Mouse (Mus musculus) heart, embryonic 14.5 days (tissue): ENCODE results near the gene Cryl1. TPM values are rescaled to one million over a fixed set of nuclear protein-coding genes. Genes with fewer than 3 reads are reported as not detected.

Experiments
- ATAC-seq: fragments of 200-750 bp; cut with Nextera tagmentation; 2 replicates; pipeline ENCODE4 v1.8.0; 2017; ENCODE audit warnings: low read depth, moderate TSS enrichment; ENCODE audit not compliant: insufficient number of reproducible peaks, insufficient read depth, low FRiP score
- H3K27ac ChIP-seq, 2 experiments: fragments of 200-500 bp in 1 of 2; fragments of 300-500 bp in 1 of 2; sonication (generic) in 1 of 2; replicated peaks in 1 of 2; 2 replicates each; pipeline ENCODE4 v1.5.1; 2012 to 2014; ENCODE audit warnings: low read depth in 2 of 2, low read length in 2 of 2, control low read depth in 1 of 2, mild to moderate bottlenecking in 1 of 2, mixed read lengths in 1 of 2; ENCODE audit not compliant: control insufficient read depth in 1 of 2, insufficient read depth in 1 of 2
- H3K27me3 ChIP-seq: fragments of 300-500 bp; sonication (generic); 2 replicates; pipeline ENCODE4 v1.6.1; 2014; ENCODE audit warnings: mild to moderate bottlenecking, low read length, control low read depth; ENCODE audit not compliant: control insufficient read depth, insufficient read depth
- H3K36me3 ChIP-seq: fragments of 300-500 bp; sonication (generic); 2 replicates; pipeline ENCODE4 v1.6.1; 2014; ENCODE audit warnings: mild to moderate bottlenecking, control low read depth, low read length, mixed read lengths; ENCODE audit not compliant: control insufficient read depth, insufficient read depth
- H3K4me1 ChIP-seq, 2 experiments: fragments of 200-500 bp in 1 of 2; fragments of 300-500 bp in 1 of 2; sonication (generic) in 1 of 2; 2 replicates each; pipeline ENCODE4 v1.6.1; 2012 to 2014; ENCODE audit warnings: low read length in 2 of 2, control low read depth in 1 of 2, mixed read lengths in 1 of 2; ENCODE audit not compliant: control insufficient read depth in 2 of 2, insufficient read depth in 2 of 2
- H3K4me2 ChIP-seq: fragments of 300-500 bp; sonication (generic); 2 replicates; pipeline ENCODE4 v1.6.1; 2014; ENCODE audit warnings: mild to moderate bottlenecking, low read length
- H3K4me3 ChIP-seq, 2 experiments: fragments of 200-500 bp in 1 of 2; fragments of 300-500 bp in 1 of 2; sonication (generic) in 1 of 2; 2 replicates each; pipeline ENCODE4 v1.5.1; 2012 to 2014; ENCODE audit warnings: low read length in 2 of 2, mild to moderate bottlenecking in 2 of 2, control low read depth in 1 of 2, low read depth in 1 of 2, moderate library complexity in 1 of 2; ENCODE audit not compliant: control insufficient read depth in 1 of 2, insufficient read depth in 1 of 2
- H3K9ac ChIP-seq: fragments of 300-500 bp; sonication (generic); 2 replicates; pipeline ENCODE4 v1.6.1; 2014; ENCODE audit warnings: mild to moderate bottlenecking, low read length
- H3K9me3 ChIP-seq: fragments of 300-500 bp; sonication (generic); 2 replicates; pipeline ENCODE4 v1.6.1; 2016; ENCODE audit warnings: low read length, control low read depth; ENCODE audit not compliant: control insufficient read depth
- WGBS: fragments of 180-500 bp; shearing (Covaris S2); extraction: QIAGEN DNeasy Blood & Tissue Kit; methylation state at CpG from one replicate; pipeline ENCODE4 v1.1.7; 2014; 5-methylcytosine and 5-hydroxymethylcytosine counted together
- polyA plus RNA-seq: library from polyadenylated mRNA; unstranded; fragments of >200 nt; fragmentation: Nextera tagmentation; extraction: Ambion mirVana; gene quantifications from 2 replicates; pipeline ENCODE4 v1.2.1, GENCODE M21; 2014

Cryl1 gene
- polyA plus RNA-seq, 1 experiment from 2014 or later: 17.3 TPM

DNA sequence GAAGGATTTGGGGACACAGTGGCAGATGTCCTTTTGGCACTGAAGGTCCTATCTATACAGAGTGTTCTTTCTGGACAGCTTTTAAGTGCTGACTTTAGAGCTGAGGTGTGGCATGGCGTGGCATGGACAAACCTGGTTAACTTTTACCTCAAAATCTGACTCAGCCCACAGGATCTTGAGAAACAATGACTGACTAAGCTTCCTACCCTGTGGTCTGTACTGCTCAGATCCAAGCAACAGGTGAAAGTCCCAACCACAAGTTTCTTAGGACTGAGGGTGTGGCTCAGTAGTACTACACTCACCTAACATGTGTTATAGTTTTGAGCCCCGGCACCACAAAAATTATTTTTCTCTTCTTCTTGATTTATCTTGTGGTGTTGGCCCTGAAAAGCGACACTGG is 130.0 kb downstream of the Cryl1 start:
- H3K9ac ChIP-seq: no peak overlapping the region
- no peaks in the 10 kb centered on the region for H3K9me3 ChIP-seq
- WGBS: 80% methylated on average over 3 of the region's 3 CpGs
- ATAC-seq: no peak
- no peak overlapping the region for H3K27ac ChIP-seq
- H3K4me2 ChIP-seq: no peak overlapping the region
- H3K27me3 ChIP-seq: no peaks in the 10 kb centered on the region
- peaks cover 0 to 4% of the 10 kb centered on the region in 2 experiments; a peak in 1 of 4 replicates for H3K4me1 ChIP-seq
- H3K36me3 ChIP-seq: no peaks in the 10 kb centered on the region
- no peak overlapping the region for H3K4me3 ChIP-seq

DNA sequence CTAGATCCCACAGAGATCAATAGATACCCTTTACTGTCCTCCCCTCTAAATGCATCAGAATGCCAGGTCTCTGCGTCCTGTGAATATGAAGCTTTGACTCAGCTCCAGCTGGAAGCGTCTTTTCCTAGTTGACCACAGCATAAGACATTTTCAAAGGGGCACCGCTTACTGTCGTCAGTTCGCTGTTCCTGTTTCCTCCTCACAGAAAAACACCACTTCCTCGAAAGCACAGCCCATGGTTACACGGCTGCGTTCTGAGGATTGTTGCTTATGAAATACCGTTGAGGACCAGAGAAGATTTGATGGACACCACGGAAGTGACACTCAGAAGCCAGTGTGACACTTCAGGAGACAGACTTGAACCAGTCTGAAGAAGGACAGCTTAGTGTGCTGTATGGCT is 134.4 kb downstream of the Cryl1 start:
- H3K4me1 ChIP-seq: peaks cover 0 to 4% of the 10 kb centered on the region in 2 experiments; a peak in 1 of 4 replicates
- no peak for ATAC-seq
- H3K36me3 ChIP-seq: no peaks in the 10 kb centered on the region
- no peak overlapping the region for H3K9ac ChIP-seq
- H3K27ac ChIP-seq: no peak overlapping the region
- WGBS: 68% methylated on average over 10 of the region's 10 CpGs
- H3K4me2 ChIP-seq: no peak overlapping the region
- no peak overlapping the region for H3K4me3 ChIP-seq
- no peaks in the 10 kb centered on the region for H3K9me3 ChIP-seq
- H3K27me3 ChIP-seq: no peaks in the 10 kb centered on the region

DNA sequence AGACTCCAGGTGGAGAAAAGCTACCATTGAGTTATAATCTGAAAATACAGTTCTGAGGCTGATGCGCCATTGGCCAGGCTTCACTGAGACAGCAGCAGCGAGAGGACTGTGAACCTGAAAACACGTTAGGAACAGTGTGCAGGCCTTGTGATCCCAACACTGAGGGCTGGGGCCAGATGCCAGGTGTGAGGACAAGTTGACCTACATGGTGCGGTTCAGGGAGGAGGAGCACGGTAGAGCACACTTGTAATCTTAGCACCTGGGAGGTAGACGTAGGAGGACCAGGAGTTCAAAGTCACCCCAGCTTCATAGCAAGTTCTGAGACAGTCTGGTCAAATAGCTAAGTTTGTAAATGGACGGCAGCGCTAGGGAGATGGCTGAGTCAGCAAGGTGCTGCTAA is 139.0 kb downstream of the Cryl1 start:
- WGBS: 79% methylated on average over 8 of the region's 8 CpGs

DNA sequence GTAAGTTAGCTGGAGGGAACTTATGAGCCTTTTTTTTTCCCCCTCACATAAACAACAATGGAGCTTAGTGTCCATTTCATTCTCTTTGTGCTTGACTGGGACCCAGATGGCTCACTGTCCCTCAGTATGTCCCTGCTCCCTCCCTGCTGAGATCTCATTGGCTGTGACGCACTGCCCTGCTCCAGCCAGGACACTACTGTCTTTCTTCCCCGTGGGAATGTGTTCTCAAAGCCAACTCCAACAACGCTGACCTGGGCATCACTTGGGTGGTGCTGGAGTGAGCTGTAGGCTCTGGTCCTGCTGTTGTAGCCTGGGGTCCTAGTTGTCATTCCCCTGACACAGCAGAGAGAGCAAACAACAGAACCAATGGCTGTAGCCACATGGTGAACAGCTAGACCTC is 149.7 kb downstream of the Cryl1 start:
- ATAC-seq: no peak
- 71% methylated on average over 3 of the region's 3 CpGs for WGBS

More for the DNA sequence above, 139.0 kb downstream of the Cryl1 start:
- no peak overlapping the region for H3K27ac ChIP-seq
- H3K4me1 ChIP-seq: peaks cover 0 to 4% of the 10 kb centered on the region in 2 experiments; a peak in 1 of 4 replicates
- H3K36me3 ChIP-seq: no peaks in the 10 kb centered on the region
- no peaks in the 10 kb centered on the region for H3K27me3 ChIP-seq
- H3K4me2 ChIP-seq: no peak overlapping the region
- no peak for ATAC-seq
- H3K9me3 ChIP-seq: peaks cover 4% of the 10 kb centered on the region
- no peak overlapping the region for H3K4me3 ChIP-seq
- no peak overlapping the region for H3K9ac ChIP-seq

DNA sequence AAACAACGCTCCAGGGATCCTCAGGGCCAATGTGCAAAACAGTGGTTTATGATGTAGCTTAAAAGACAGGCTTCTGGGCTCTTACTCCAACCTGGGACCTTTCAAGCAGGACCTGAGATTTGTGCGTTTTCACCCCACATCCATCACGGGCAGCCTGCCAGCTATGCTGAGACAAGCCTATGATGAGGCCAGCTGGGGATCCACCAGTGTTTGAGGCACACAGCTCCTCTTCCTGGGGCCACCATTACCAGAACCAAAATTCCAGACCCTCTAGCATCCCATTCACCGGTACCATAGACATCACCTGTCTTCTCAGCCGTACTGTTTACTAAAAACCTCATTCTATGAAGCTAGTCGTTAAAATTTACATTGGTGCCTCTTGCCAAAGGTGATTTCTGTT is 151.8 kb downstream of the Cryl1 start:
- no peak overlapping the region for H3K9ac ChIP-seq
- H3K27ac ChIP-seq: no peak overlapping the region
- 70% methylated on average over 6 of the region's 6 CpGs for WGBS
- no peak overlapping the region for H3K4me3 ChIP-seq
- no peak for ATAC-seq
- H3K9me3 ChIP-seq: no peaks in the 10 kb centered on the region
- H3K27me3 ChIP-seq: no peaks in the 10 kb centered on the region
- H3K36me3 ChIP-seq: no peaks in the 10 kb centered on the region
- no peak overlapping the region for H3K4me2 ChIP-seq
- no peaks in the 10 kb centered on the region for H3K4me1 ChIP-seq

More for the DNA sequence above, 149.7 kb downstream of the Cryl1 start:
- Histone ChIP-seq H3K9me3 (no peaks in the 10 kb centered on the region), H3K4me1 (no peaks in the 10 kb centered on the region), H3K36me3 (no peaks in the 10 kb centered on the region), H3K27ac (no peak overlapping the region), H3K9ac (no peak overlapping the region), H3K4me3 (no peak overlapping the region), H3K27me3 (no peaks in the 10 kb centered on the region), H3K4me2 (no peak overlapping the region)

DNA sequence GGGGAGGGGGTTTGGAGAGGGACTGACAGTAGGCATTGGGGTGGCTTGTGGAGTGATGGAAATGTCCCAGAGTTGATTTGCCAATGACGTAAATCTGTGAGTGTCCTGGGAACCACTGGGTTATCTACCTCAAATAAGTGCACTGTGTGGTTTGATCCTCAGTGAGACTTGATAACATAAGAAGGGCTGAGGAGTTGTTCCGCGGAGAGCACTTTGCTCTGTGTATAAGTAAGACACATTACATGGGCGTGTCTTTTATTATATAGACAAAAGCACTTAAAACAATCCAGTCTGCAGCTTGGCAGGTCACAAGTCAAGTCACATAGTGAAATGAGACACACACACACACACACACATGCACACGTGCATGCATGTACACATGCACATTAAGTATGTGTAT is 155.4 kb downstream of the Cryl1 start:
- Histone ChIP-seq H3K36me3 (no peaks in the 10 kb centered on the region), H3K4me3 (no peak overlapping the region), H3K27ac (no peak overlapping the region), H3K9me3 (no peaks in the 10 kb centered on the region), H3K27me3 (no peaks in the 10 kb centered on the region), H3K4me2 (no peak overlapping the region), H3K9ac (no peak overlapping the region), H3K4me1 (no peaks in the 10 kb centered on the region)
- no peak for ATAC-seq
- 49% methylated on average over 5 of the region's 5 CpGs for WGBS

DNA sequence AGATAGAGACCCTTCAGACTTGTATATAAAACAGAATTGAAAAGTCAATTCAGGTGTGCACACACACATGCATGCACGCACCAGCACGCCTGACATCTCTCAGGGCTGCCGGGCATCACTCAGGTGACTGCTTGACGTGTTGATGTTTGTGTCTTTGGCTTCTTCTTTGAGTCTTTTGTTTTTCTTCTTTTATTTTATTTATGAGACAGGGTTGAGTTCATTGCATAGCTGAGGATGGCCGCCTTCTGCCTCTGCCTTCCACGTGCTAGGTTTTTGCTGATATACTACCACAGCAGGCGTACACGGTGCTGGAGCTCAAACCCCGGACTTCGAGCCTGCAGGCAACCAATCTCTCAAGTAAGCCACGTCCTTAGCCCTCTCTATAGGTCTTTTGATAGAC is 163.1 kb downstream of the Cryl1 start:
- no peak overlapping the region for H3K9ac ChIP-seq
- H3K36me3 ChIP-seq: no peaks in the 10 kb centered on the region
- H3K4me2 ChIP-seq: no peak overlapping the region
- no peaks in the 10 kb centered on the region for H3K27me3 ChIP-seq
- no peak overlapping the region for H3K27ac ChIP-seq
- ATAC-seq: no peak
- no peaks in the 10 kb centered on the region for H3K4me1 ChIP-seq
- H3K9me3 ChIP-seq: no peaks in the 10 kb centered on the region
- 77% methylated on average over 11 of the region's 11 CpGs for WGBS
- H3K4me3 ChIP-seq: no peak overlapping the region

DNA sequence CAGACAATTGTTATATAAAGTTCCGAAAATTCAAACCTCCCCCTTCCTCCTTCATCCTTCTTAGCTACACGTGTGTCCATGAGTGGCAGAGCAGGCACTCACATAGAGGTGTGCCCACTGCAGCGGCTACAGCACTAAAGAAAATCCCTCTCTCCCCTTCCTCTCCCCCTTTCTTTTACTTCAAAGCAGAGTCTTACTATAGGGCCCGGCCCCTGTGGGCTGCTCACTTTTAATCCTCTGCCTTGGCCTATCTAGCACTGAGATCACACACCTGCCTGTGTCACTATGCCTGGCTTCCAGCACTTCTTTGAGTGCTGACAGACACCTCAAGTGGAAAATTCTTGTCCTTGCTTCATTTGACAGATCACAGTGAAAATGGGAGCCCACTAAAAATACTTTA is 163.6 kb downstream of the Cryl1 start:
- Histone ChIP-seq H3K4me1 (no peaks in the 10 kb centered on the region), H3K9me3 (no peaks in the 10 kb centered on the region), H3K4me3 (no peak overlapping the region), H3K9ac (no peak overlapping the region), H3K36me3 (no peaks in the 10 kb centered on the region), H3K27me3 (no peaks in the 10 kb centered on the region), H3K4me2 (no peak overlapping the region), H3K27ac (no peak overlapping the region)
- no peak for ATAC-seq
- 26% methylated on average over 4 of the region's 4 CpGs for WGBS
